Mouse (Mus musculus): Measurements from ENCODE around the gene Arhgef10l. TPM values are rescaled to one million over a fixed set of nuclear protein-coding genes. Genes with fewer than 3 reads are reported as not detected.
A peak's percentile ranks its signal among the peaks of the same experiment; 100 is the strongest.

Arhgef10l gene
- polyA plus RNA-seq, 2 experiments, result 2.4 to 2.5 TPM

DNA sequence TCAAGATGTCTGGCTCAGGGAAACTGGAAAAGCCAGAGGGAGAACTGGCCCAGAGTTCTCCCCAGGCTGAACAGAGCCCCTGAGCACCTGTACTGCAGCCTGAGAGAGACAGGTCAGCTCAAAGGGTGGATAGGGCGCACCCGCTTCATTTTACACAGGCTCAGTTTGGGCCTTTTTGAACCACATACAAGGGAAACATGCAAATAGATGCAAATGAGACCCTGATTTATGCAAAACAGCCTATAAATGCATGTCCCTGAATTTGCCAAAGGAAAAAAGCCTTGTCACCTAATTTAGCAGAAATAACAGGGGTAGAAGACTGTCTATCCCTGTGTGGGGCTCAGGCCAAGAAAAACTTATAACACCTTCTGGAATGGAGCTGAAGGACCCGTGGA lies 160.2 kb downstream of the Arhgef10l start:
- H3K36me3 ChIP-seq (replicated peaks; ENCODE audit: control insufficient read depth, insufficient read depth, low read depth), result no peaks in the 10 kb centered on the region
- ATAC-seq (ENCODE audit: insufficient read depth), result no peak
- no peaks in the 10 kb centered on the region for H3K4me1 ChIP-seq (replicated peaks; ENCODE audit: control insufficient read depth in 2 of 2, insufficient read depth in 2 of 2, low read length in 1 of 2)
- DNase-seq (ENCODE audit: low read depth in 3 of 3, low spot score in 3 of 3), result no peak
- H3K27me3 ChIP-seq (ENCODE audit: control insufficient read depth, insufficient read depth, low read length), result no peaks in the 10 kb centered on the region
- H3K9me3 ChIP-seq (ENCODE audit: control insufficient read depth, low read length), result no peaks in the 10 kb centered on the region
- no peak overlapping the region for H3K4me3 ChIP-seq (ENCODE audit: insufficient read depth in 1 of 2, low read depth in 2 of 2, low read length in 2 of 2)
- H3K4me2 ChIP-seq (ENCODE audit: low read depth), result no peak overlapping the region
- no peak for TF ChIP-seq EP300 (IDR thresholded peaks at IDR 0.05; ENCODE audit: low read depth)
- TF ChIP-seq CTCF (IDR thresholded peaks at IDR 0.05; ENCODE audit: low read depth), result no peak
- H3K9ac ChIP-seq (replicated peaks), result no peak overlapping the region
- H3K27ac ChIP-seq, result no peak overlapping the region
- 65% methylated on average over 3 of the region's 3 CpGs for WGBS (ENCODE audit: insufficient replicate concordance)

DNA sequence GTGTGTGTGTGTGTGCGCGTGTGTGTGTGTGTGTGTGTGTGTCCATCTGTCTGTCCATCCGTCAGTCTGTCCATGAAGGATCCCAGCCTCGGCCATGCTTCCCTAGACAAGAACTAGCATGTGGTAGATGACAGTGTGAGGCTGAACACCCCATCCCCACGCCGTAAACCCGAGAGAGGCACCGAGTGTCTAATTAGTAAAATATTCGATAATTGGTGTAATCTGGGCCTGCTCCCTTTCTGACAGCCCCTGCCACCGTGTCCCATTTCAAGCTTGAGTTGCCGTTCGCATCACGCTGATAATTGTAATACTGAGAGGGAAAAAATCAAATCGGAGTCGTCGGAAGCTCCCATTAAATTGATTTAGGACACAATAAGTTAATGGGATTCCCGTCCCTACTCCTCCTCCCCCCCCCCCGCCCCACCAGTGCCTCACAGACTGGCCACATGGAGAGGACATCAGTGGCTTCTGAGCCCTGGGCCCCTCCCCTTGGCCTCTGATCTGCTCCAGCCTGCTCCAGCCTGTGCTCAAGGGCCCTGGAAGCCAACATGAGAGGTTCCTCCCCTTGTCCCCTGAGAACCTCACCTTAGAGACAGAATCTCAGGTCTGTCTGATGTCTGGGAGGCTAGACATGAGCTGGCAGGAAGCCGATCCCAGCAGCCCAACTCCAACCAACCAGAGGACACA lies 160.7 kb downstream of the Arhgef10l start:
- no peaks in the 10 kb centered on the region for H3K27me3 ChIP-seq (ENCODE audit: control insufficient read depth, insufficient read depth, low read length)
- H3K9ac ChIP-seq (replicated peaks), result no peak overlapping the region
- no peak overlapping the region for H3K4me2 ChIP-seq (ENCODE audit: low read depth)
- H3K4me3 ChIP-seq (ENCODE audit: insufficient read depth in 1 of 2, low read depth in 2 of 2, low read length in 2 of 2), result no peak overlapping the region
- H3K36me3 ChIP-seq (replicated peaks; ENCODE audit: control insufficient read depth, insufficient read depth, low read depth), result no peaks in the 10 kb centered on the region
- H3K27ac ChIP-seq, result no peak overlapping the region
- no peak for DNase-seq (ENCODE audit: low read depth in 3 of 3, low spot score in 3 of 3)
- WGBS (ENCODE audit: insufficient replicate concordance), result 61% methylated on average over 19 of the region's 19 CpGs
- no peak for ATAC-seq (ENCODE audit: insufficient read depth)
- no peak for TF ChIP-seq CTCF (IDR thresholded peaks at IDR 0.05; ENCODE audit: low read depth)
- no peak for TF ChIP-seq EP300 (IDR thresholded peaks at IDR 0.05; ENCODE audit: low read depth)
- no peaks in the 10 kb centered on the region for H3K9me3 ChIP-seq (ENCODE audit: control insufficient read depth, low read length)
- H3K4me1 ChIP-seq (replicated peaks; ENCODE audit: control insufficient read depth in 2 of 2, insufficient read depth in 2 of 2, low read length in 1 of 2), result no peaks in the 10 kb centered on the region

DNA sequence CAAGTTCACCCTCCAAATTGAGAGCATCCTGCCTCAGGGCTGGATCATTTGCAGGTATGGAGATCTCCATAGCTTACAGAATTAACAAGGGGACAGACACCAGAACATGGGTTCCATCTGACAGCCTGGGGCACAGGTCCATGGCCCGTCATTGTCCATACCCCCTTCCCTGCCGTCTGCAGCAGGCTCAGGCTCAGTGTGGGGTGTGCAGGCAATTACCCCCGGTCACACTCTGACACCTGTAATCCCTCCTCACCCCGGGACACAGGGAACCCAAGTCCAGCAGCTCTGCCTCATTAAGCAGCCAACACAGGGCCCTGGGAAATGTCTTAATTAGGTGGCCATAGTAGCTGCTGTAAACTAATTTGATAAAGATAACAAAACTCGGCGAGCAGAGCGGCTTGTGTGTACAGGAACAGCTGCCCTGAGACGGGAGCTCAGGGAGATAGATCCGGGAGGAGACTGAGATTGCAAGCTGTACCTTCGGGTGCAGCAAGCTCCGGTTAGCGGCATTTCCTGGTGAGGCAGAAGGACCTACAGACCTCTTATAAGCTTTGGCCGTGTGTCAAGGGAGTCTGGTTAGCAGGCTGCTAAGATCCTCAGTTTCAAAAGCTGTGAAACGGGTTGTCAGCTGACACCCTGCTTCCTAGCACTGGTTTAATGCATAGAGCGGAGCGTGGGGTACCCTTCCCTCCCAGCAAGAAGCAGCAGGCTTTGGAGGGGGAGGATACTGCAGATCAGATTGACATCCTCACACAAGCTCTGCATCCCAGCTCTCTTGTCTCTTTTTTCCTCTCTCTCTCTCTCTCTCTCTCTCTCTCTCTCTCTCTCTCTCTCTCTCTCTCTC lies 161.5 kb downstream of the Arhgef10l start:
- no peak overlapping the region for H3K4me3 ChIP-seq (ENCODE audit: insufficient read depth in 1 of 2, low read depth in 2 of 2, low read length in 2 of 2)
- 24% methylated on average over 16 of the region's 16 CpGs for WGBS (ENCODE audit: insufficient replicate concordance)
- TF ChIP-seq CTCF (IDR thresholded peaks at IDR 0.05; ENCODE audit: low read depth) (no peak), EP300 (IDR thresholded peaks at IDR 0.05; ENCODE audit: low read depth) (no peak)
- no peaks in the 10 kb centered on the region for H3K27me3 ChIP-seq (ENCODE audit: control insufficient read depth, insufficient read depth, low read length)
- H3K9me3 ChIP-seq (ENCODE audit: control insufficient read depth, low read length), result no peaks in the 10 kb centered on the region
- DNase-seq (ENCODE audit: low read depth in 3 of 3, low spot score in 3 of 3) (no peak), ATAC-seq (ENCODE audit: insufficient read depth) (no peak)
- H3K27ac ChIP-seq, result no peak overlapping the region
- H3K9ac ChIP-seq (replicated peaks), result no peak overlapping the region
- H3K36me3 ChIP-seq (replicated peaks; ENCODE audit: control insufficient read depth, insufficient read depth, low read depth), result no peaks in the 10 kb centered on the region
- no peak overlapping the region for H3K4me2 ChIP-seq (ENCODE audit: low read depth)
- H3K4me1 ChIP-seq (replicated peaks; ENCODE audit: control insufficient read depth in 2 of 2, insufficient read depth in 2 of 2, low read length in 1 of 2), result no peaks in the 10 kb centered on the region

DNA sequence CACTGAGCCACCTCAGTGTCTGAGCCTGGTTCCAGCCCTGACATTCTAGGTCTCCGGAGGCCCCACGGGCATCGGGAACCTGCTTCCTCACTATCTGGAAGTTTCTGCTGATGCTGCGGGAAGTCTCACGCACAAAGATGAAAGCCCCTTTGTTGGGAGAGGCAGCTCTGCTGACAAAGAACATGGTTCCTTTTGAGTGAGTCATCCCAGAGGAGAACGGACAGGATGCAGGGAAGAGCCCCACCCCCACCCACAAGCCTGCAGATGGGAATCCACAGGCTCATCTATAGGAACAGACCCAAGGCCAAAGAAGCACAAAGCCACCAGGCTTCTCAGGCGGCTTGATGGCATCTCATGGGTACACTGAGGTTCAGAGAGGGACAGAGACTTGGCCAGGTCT lies 165.0 kb downstream of the Arhgef10l start:
- Histone ChIP-seq H3K36me3 (replicated peaks; ENCODE audit: control insufficient read depth, insufficient read depth, low read depth) (no peaks in the 10 kb centered on the region), H3K4me2 (ENCODE audit: low read depth) (no peak overlapping the region), H3K4me3 (ENCODE audit: insufficient read depth in 1 of 2, low read depth in 2 of 2, low read length in 2 of 2) (no peak overlapping the region), H3K4me1 (replicated peaks; ENCODE audit: control insufficient read depth in 2 of 2, insufficient read depth in 2 of 2, low read length in 1 of 2) (no peaks in the 10 kb centered on the region), H3K9me3 (ENCODE audit: control insufficient read depth, low read length) (no peaks in the 10 kb centered on the region), H3K27me3 (ENCODE audit: control insufficient read depth, insufficient read depth, low read length) (no peaks in the 10 kb centered on the region), H3K27ac (no peak overlapping the region), H3K9ac (replicated peaks) (no peak overlapping the region)
- DNase-seq (ENCODE audit: low read depth in 3 of 3, low spot score in 3 of 3), result no peak
- 21% methylated on average over 7 of the region's 7 CpGs for WGBS (ENCODE audit: insufficient replicate concordance)
- no peak for TF ChIP-seq EP300 (IDR thresholded peaks at IDR 0.05; ENCODE audit: low read depth)
- TF ChIP-seq CTCF (IDR thresholded peaks at IDR 0.05; ENCODE audit: low read depth), result no peak
- no peak for ATAC-seq (ENCODE audit: insufficient read depth)

DNA sequence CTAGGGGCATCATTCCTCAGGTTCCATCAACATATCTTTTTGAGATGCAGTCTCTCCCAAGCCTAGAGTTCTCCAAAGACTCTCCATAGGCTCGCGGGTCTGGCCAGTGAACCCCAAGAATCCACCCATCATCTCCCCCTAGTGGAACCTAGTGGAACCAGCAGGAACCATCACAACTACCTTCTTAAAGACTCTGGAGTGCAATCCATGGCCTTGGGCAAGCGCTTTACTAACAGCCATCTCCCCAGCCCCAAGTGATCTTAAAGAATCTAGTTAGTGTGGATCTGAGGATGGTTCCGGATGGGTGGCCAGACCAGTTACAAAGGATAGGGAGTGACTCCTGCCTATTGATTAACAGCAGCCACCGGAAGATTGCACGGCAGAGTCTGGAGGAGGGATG lies 166.2 kb downstream of the Arhgef10l start:
- no peak for ATAC-seq (ENCODE audit: insufficient read depth)
- no peaks in the 10 kb centered on the region for H3K27me3 ChIP-seq (ENCODE audit: control insufficient read depth, insufficient read depth, low read length)
- H3K27ac ChIP-seq, result no peak overlapping the region
- no peaks in the 10 kb centered on the region for H3K9me3 ChIP-seq (ENCODE audit: control insufficient read depth, low read length)
- no peaks in the 10 kb centered on the region for H3K4me1 ChIP-seq (replicated peaks; ENCODE audit: control insufficient read depth in 2 of 2, insufficient read depth in 2 of 2, low read length in 1 of 2)
- no peaks in the 10 kb centered on the region for H3K36me3 ChIP-seq (replicated peaks; ENCODE audit: control insufficient read depth, insufficient read depth, low read depth)
- no peak for DNase-seq (ENCODE audit: low read depth in 3 of 3, low spot score in 3 of 3)
- TF ChIP-seq CTCF (IDR thresholded peaks at IDR 0.05; ENCODE audit: low read depth) (peak; percentile 23; the same call in 1 of the 2 replicates), EP300 (IDR thresholded peaks at IDR 0.05; ENCODE audit: low read depth) (no peak)
- no peak overlapping the region for H3K9ac ChIP-seq (replicated peaks)
- no peak overlapping the region for H3K4me3 ChIP-seq (ENCODE audit: insufficient read depth in 1 of 2, low read depth in 2 of 2, low read length in 2 of 2)
- no peak overlapping the region for H3K4me2 ChIP-seq (ENCODE audit: low read depth)
- 68% methylated on average over 6 of the region's 6 CpGs for WGBS (ENCODE audit: insufficient replicate concordance)

Data from liver, embryonic 14.5 days (tissue).